Mouse (Mus musculus): Measurements from ENCODE around the gene Olfr1447.

The Olfr1447 gene

GRCm38 (mm10) chr19:12903643-12904042 is at the start of gene Olfr1447:
Olfr1447 (minus strand) TSS chr19:12903743.
- DNase-seq (ENCODE audit: extremely low spot score): no peak

GRCm38 (mm10) chr19:12949958-12950357 is 46.4 kb upstream of the Olfr1447 start, which contains the start of gene Olfr1450:
Olfr1450 (plus strand) TSS chr19:12950258.
- no peak for DNase-seq (ENCODE audit: extremely low spot score)

GRCm38 (mm10) chr19:12930540-12930939 is 27.0 kb upstream of the Olfr1447 start, which contains the start of gene Olfr1449:
Olfr1449 (plus strand) TSS chr19:12930840.
- no peak for DNase-seq (ENCODE audit: extremely low spot score)

- no peak for DNase-seq (ENCODE audit: extremely low spot score)
Observed at GRCm38 (mm10) chr19:12924319-12924718, 20.8 kb upstream of the Olfr1447 start, which contains the start of gene Olfr1448. Olfr1448 (minus strand) TSS chr19:12924419.

GRCm38 (mm10) chr19:12893424-12893823 is 10.1 kb downstream of the Olfr1447 start, which contains the start of gene Olfr1446:
Olfr1446 (minus strand) TSS chr19:12893524.
- DNase-seq (ENCODE audit: extremely low spot score): no peak

- no peak for DNase-seq (ENCODE audit: extremely low spot score)
Observed at GRCm38 (mm10) chr19:12883555-12883954, 20.0 kb downstream of the Olfr1447 start, which contains the start of gene Olfr1445. Olfr1445 (plus strand) TSS chr19:12883855.

- no peak for DNase-seq (ENCODE audit: extremely low spot score)
Observed at GRCm38 (mm10) chr19:12856983-12857382, 46.6 kb downstream of the Olfr1447 start, which contains the start of gene Olfr1444. Olfr1444 (plus strand) TSS chr19:12857283.

All from embryo, embryonic 9.5 days (tissue).